Mouse (Mus musculus) bone marrow macrophage, adult 2 months (primary cell): Measurements from ENCODE around the gene Tmc8. TPM values are rescaled to one million over a fixed set of nuclear protein-coding genes. Genes with fewer than 3 reads are reported as not detected.
A peak's percentile ranks its signal among the peaks of the same experiment; 100 is the strongest.

Experiments used
- H3K27ac ChIP-seq: 2 replicates; pipeline ENCODE4 v1.5.1; 2012; ENCODE audit warnings: low read depth, low read length; ENCODE audit not compliant: insufficient read depth
- H3K4me1 ChIP-seq: 2 replicates; pipeline ENCODE4 v1.6.1; 2012; ENCODE audit warnings: low read length; ENCODE audit not compliant: control insufficient read depth, insufficient read depth
- H3K4me3 ChIP-seq: 2 replicates; pipeline ENCODE4 v1.5.1; 2012; ENCODE audit warnings: mild to moderate bottlenecking, low read length, moderate library complexity; ENCODE audit not compliant: insufficient read depth
- CTCF ChIP-seq: IDR thresholded peaks from 2 replicates; pipeline ENCODE4 v1.5.1; 2012; ENCODE audit warnings: low read depth, mild to moderate bottlenecking, low read length, moderate library complexity
- POLR2A ChIP-seq: IDR thresholded peaks from 2 replicates; pipeline ENCODE4 v1.6.1; 2012; ENCODE audit warnings: mild to moderate bottlenecking, low read depth, low read length, borderline replicate concordance
- polyA plus RNA-seq: library from polyadenylated mRNA; stranded (reverse); fragments of >200 nt; gene quantifications from 2 replicates; pipeline ENCODE4 v1.2.4, GENCODE M21; 2012; ENCODE audit not compliant: missing spikeins, insufficient read depth, insufficient read length

Tmc8 gene
- 2.1 and 2.7 TPM in 2 replicates for polyA plus RNA-seq

DNA sequence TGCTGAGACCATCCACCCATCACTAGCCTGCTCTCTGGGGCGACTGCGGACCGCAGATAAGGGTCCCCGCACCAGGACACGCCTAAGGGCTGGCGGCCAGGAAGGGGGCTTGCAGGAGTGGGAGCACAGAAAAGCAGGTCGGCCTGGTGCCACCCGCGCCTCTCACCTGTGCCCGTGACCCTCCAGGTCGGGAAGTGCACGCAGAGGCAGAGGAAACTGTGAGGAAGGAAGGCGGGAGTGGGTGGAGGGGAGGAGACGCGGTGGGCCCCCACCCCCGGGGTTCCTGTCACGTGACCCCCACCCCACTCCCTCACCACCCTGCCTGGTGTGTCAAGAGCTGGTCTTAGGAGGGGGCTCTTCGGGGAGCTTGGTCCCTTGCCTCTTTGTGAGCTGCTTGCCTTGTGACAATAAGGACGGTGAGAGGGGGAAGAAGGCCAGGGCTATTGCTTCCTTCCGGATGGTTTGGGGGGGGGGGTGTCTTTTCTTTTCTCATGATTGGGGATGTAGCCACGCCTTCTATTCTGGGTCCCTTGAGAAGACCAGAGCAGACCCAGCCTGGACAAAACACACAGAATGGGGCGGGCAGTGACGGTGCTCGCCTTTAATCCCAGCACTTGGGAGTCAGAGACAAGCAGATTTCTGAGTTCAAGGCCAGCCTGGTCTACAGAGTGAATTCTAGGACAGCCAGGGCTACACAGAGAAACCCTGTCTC is at the start of gene Tmc8, which contains the start of gene Tmc6:
TSS of gene Tmc8 (plus strand) at position 84 of the 712 bp plus-strand sequence.
TSS of gene Tmc6 (minus strand) at position 206 of the 712 bp plus-strand sequence.
- no peak for TF ChIP-seq CTCF
- no peak for TF ChIP-seq POLR2A
- peak within 1 kb of the TSS; percentile 89 for H3K27ac ChIP-seq
- peaks cover 22% of the 10 kb centered on the region for H3K4me1 ChIP-seq
- H3K4me3 ChIP-seq = peak within 1 kb of the TSS; percentile 75

DNA sequence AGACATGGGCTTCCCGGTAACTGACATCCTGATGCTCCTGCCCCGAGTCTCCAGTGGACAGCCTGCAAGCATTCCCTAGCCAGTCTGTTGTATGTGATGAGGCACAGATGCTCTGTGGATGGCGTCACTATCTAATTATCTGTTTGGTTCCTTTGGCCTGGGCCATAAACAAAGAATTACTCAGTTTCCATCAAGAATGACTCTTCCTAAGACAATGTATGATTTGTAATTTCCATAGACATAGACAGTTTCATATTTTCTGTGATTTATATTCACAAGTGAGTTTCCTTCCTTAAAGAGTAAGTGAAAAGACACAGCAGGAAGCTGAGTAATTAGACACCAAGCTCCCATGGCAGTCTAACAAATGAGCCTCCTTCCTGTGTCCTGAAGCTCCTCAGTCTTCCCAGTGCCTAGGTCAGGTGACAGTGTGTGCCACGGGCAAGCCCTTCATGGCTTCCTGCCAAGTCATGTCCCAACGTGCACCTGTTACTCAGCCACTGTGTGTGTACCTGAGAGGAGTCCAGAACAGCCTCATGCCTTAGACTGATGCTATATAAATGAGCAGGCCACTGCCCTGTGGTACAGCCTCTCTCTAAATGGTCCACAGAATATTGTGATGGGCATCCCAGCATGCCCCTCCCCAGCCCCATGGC is 45.7 kb upstream of the Tmc8 start:
- H3K4me1 ChIP-seq = peaks cover 18% of the 10 kb centered on the region
- TF ChIP-seq POLR2A (no peak), CTCF (no peak)
- peak overlapping the region; percentile 5; the same call in 1 of the 2 replicates for H3K27ac ChIP-seq
- H3K4me3 ChIP-seq = no peak overlapping the region

DNA sequence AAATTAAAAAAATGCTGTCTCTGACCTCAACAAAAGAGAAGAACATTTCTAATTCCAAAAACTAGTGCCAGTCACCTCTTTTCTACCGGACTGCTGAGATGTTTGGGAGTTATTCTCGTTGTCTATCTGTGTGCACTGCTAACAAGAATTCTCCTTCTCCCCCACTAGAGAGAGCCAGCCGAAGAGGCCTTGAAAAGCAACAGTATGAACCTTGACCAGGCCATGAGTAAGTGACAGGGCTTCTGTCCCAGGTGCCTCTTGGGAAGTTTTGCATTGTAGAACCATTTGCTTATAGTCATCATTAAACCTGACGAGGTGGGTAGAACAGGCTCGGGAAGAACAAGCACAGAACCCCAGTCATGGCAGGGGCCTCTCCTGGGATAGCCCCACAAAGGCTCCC is 43.8 kb upstream of the Tmc8 start:
- TF ChIP-seq POLR2A (no peak), CTCF (no peak)
- no peak overlapping the region for H3K27ac ChIP-seq
- peaks cover 16% of the 10 kb centered on the region for H3K4me1 ChIP-seq
- H3K4me3 ChIP-seq = no peak overlapping the region

DNA sequence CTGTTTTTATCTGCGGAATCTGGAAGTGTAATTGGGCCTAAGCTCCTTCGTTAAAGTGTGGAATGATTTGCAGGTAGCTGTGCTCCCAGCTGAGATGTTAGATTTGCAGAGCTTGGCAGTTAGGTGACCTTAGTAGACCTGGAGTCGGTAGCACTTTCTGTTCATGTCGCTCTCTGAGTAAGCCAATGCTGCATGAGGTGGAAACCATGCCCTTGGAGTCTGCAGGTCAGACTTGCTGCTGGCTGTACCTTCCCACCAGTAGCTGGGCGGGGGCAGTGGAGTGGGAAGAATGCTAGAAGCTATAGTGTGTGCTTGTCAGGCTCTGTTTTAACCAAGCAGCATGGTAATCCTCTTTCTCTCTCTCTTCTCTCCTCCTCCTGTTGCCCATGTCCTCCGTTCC is 40.7 kb upstream of the Tmc8 start:
- TF ChIP-seq CTCF = no peak
- TF ChIP-seq POLR2A = no peak
- H3K27ac ChIP-seq = no peak overlapping the region
- H3K4me3 ChIP-seq = no peak overlapping the region
- H3K4me1 ChIP-seq = peaks cover 3% of the 10 kb centered on the region

DNA sequence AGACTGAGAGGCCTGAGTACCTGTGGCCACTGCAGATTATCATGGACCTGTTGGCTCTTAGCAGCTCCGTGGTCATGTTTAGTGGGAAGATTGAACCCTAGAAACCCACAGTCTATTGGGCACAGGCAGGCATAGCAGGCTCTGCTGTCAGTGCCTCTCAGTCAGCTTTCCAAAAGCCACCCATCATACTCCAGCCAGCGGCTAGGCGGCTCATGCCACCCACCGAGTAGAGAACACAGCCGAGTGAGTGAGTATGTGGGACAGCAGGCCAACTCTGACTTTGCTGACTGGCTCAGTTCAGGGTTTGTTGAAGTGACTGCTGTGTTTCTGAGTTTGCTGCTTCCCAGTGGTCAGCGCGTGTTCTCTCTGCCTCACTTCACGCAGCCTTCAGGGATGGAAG is 39.6 kb upstream of the Tmc8 start:
- H3K4me1 ChIP-seq = no peaks in the 10 kb centered on the region
- H3K4me3 ChIP-seq = no peak overlapping the region
- no peak overlapping the region for H3K27ac ChIP-seq
- no peak for TF ChIP-seq POLR2A
- no peak for TF ChIP-seq CTCF

DNA sequence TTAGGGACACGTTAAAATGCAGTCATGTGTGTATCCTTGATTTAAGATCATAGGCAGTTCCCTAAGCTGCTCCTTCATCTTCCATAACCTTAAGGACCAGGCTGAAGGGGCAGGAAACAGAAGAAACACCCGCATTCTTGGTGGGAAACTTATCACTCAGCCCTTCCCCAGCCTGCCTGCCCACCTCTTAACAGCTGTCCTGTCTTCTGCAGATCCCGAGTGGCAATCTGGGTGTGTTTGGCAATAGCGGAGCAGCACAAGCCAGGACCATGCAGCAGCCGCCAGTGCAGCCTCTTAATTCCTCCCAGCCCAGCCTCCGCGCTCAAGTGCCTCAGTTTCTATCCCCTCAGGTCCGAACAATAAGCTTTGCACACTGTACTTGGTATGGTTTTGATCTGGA is 39.2 kb upstream of the Tmc8 start:
- no peaks in the 10 kb centered on the region for H3K4me1 ChIP-seq
- TF ChIP-seq POLR2A = no peak
- H3K4me3 ChIP-seq = no peak overlapping the region
- no peak overlapping the region for H3K27ac ChIP-seq

DNA sequence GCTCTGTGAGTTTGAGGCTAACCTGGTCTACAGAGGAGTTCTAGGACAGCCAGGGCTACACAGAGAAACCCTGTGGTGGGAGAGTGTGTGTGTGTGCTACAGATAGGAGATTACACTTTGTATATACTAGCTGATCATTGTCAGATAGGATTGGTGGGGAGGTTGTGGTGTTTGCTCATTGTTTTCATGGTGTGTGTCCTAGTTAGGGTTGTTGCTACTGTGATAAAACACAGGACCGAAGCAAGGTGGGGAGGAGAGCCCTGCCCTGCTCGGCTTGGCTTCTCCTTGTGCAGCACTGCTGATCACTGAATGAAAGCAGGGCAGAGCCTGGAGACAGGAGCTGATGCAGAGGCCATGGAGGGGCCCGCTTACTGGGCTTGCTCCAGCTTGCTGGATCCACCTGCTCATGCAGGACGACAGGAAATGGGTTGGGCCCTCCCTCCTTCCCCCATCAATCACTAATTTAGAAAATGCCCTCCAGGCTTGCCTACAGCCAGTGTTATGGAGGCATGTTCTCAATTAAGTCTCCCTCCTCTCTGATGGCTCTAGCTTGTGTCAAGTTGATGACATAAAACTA is 38.3 kb upstream of the Tmc8 start:
- H3K4me3 ChIP-seq = no peak overlapping the region
- no peak for TF ChIP-seq POLR2A
- TF ChIP-seq CTCF = no peak
- no peaks in the 10 kb centered on the region for H3K4me1 ChIP-seq
- H3K27ac ChIP-seq = no peak overlapping the region

DNA sequence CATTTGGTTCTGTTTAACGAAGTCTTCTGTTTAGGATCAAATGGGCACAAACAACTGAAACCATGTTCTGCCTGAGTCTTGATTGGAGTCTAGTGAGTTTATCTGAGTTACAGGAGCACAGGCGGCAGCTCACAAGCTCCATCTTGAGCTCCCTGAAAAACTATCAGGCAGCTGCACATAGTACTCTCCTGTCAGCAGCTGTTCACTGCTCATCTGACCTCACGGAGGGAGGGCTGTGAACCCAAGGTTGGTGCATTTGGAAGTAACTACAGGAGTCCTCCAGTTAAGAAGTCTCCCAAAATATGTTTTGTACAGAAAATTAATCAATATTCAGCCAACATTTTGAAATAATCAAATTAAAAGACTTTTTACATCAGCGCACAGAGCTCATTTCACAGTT is 33.2 kb upstream of the Tmc8 start:
- no peak overlapping the region for H3K4me3 ChIP-seq
- H3K27ac ChIP-seq = no peak overlapping the region
- TF ChIP-seq POLR2A (no peak), CTCF (no peak)

DNA sequence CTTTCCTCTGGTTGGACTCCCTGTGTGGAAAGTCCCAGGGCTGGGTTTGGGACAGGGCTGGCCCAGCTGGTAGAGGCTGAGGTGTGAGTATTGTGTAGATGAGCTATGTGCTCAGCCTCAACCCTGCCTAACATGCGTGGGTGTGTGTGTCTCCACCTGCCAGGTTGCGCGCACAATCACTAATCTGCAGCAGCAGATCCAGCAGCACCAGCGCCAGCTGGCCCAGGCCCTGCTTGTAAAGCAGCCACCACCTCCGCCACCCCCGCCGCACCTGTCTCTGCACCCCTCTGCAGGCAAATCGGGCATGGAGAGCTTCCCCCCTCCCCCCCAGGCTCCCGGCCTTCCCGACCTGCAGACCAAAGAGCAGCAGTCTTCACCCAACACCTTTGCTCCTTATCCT is 32.5 kb upstream of the Tmc8 start:
- no peak for TF ChIP-seq POLR2A
- no peak for TF ChIP-seq CTCF
- H3K4me3 ChIP-seq = no peak overlapping the region
- no peaks in the 10 kb centered on the region for H3K4me1 ChIP-seq
- H3K27ac ChIP-seq = no peak overlapping the region

More for the DNA sequence above, 33.2 kb upstream of the Tmc8 start:
- H3K4me1 ChIP-seq = no peaks in the 10 kb centered on the region

DNA sequence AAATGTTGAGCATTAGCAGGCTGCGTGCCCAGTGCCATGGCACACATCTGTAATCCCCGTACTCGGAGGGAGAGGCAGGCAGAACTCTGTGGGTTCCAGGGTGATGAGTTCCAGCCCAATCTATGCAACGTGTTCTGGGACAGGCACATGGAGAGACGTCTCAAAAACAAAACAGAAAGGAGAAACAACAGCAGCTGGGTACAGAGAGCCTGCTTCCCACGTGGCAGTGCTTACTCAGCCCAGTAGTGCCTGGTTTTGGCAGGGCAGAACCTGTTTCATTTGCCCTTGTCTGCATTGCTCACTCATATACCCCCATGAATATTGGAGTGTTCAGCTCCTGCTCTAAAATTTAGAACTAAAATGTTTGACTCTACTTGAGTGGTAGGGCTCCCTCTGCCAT is 30.3 kb upstream of the Tmc8 start:
- TF ChIP-seq POLR2A (no peak), CTCF (no peak)
- H3K4me3 ChIP-seq = no peak overlapping the region
- H3K27ac ChIP-seq = no peak overlapping the region
- H3K4me1 ChIP-seq = no peaks in the 10 kb centered on the region

DNA sequence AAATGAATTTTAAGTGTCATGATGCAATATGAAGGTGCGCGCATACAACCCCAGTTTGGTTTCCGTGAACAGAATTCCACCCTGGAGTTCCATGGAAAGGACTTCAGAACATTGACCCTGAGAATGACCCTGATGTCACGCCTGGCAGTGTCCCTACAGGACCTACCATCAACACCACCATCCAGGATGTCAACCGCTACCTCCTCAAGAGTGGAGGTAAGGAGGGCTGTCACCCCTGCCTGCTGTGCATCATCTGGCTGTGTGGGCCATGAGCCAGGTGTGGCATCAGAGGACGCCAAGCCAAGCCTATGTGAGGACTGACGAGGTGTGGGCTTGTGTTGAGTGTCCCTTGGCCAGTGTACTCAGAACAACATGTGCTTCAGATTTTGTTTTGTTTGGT is 26.0 kb upstream of the Tmc8 start:
- H3K4me3 ChIP-seq = no peak overlapping the region
- no peaks in the 10 kb centered on the region for H3K4me1 ChIP-seq
- H3K27ac ChIP-seq = no peak overlapping the region
- TF ChIP-seq POLR2A = no peak
- no peak for TF ChIP-seq CTCF
